Mouse (Mus musculus) hindbrain, embryonic 15.5 days (tissue): ENCODE data around the gene Vmn1r55. TPM values are rescaled to one million over a fixed set of nuclear protein-coding genes. Genes with fewer than 3 reads are reported as not detected.

Source experiments
- ATAC-seq: fragments of 200-750 bp; cut with Nextera tagmentation; 2 replicates; pipeline ENCODE4 v1.8.0; 2017; ENCODE audit warnings: low read depth, moderate number of reproducible peaks, moderate TSS enrichment; ENCODE audit not compliant: low FRiP score
- H3K27ac ChIP-seq: fragments of 300-500 bp; sonication (generic); replicated peaks from 2 replicates; pipeline ENCODE4 v1.5.1; 2015; ENCODE audit warnings: mild to moderate bottlenecking, inconsistent platforms
- H3K27me3 ChIP-seq: fragments of 300-500 bp; sonication (generic); 2 replicates; pipeline ENCODE4 v1.6.1; 2015; ENCODE audit warnings: control low read depth, inconsistent platforms
- H3K36me3 ChIP-seq: fragments of 300-500 bp; sonication (generic); 2 replicates; pipeline ENCODE4 v1.6.1; 2015; ENCODE audit warnings: control low read depth, inconsistent platforms
- H3K4me1 ChIP-seq: fragments of 300-500 bp; sonication (generic); replicated peaks from 2 replicates; pipeline ENCODE4 v1.6.1; 2015; ENCODE audit warnings: control low read depth, inconsistent platforms
- H3K4me2 ChIP-seq: fragments of 300-500 bp; sonication (generic); 2 replicates; pipeline ENCODE4 v1.6.1; 2015; ENCODE audit warnings: moderate library complexity, mild to moderate bottlenecking, inconsistent platforms
- H3K4me3 ChIP-seq: fragments of 300-500 bp; sonication (generic); 2 replicates; pipeline ENCODE4 v1.5.1; 2015; ENCODE audit warnings: mild to moderate bottlenecking, inconsistent platforms
- H3K9ac ChIP-seq: fragments of 300-500 bp; sonication (generic); 2 replicates; pipeline ENCODE4 v1.6.1; 2015; ENCODE audit warnings: inconsistent platforms
- H3K9me3 ChIP-seq: fragments of 300-500 bp; sonication (generic); 2 replicates; pipeline ENCODE4 v1.6.1; 2016; ENCODE audit warnings: control low read depth, inconsistent platforms
- WGBS: fragments of 180-500 bp; shearing (Covaris S2); methylation state at CpG from one replicate; pipeline ENCODE4 v1.1.7; 2015; 5-methylcytosine and 5-hydroxymethylcytosine counted together
- polyA plus RNA-seq: library from polyadenylated mRNA; unstranded; fragments of >200 nt; fragmentation: Nextera tagmentation; extraction: Ambion mirVana; gene quantifications from 2 replicates; pipeline ENCODE4 v1.2.1, GENCODE M21; 2015

Gene Vmn1r55
- polyA plus RNA-seq, 1 experiment from 2014 or later, result not detected

GRCm38 (mm10) chr7:5092831-5093510 lies 56.5 kb downstream of the Vmn1r55 start:
- Histone ChIP-seq H3K27ac (no peak overlapping the region), H3K36me3 (peaks cover 56% of the 10 kb centered on the region), H3K9ac (no peak overlapping the region), H3K27me3 (no peaks in the 10 kb centered on the region), H3K4me2 (no peak overlapping the region), H3K4me3 (no peak overlapping the region), H3K4me1 (no peaks in the 10 kb centered on the region), H3K9me3 (no peaks in the 10 kb centered on the region)
- 86% methylated on average over 21 of the region's 21 CpGs for WGBS
- ATAC-seq, result no peak

GRCm38 (mm10) chr7:5092381-5092780 lies 57.1 kb downstream of the Vmn1r55 start:
- H3K9me3 ChIP-seq, result no peaks in the 10 kb centered on the region
- no peak for ATAC-seq
- no peak overlapping the region for H3K9ac ChIP-seq
- no peak overlapping the region for H3K27ac ChIP-seq
- H3K4me2 ChIP-seq, result no peak overlapping the region
- WGBS, result 87% methylated on average over 6 of the region's 6 CpGs
- no peaks in the 10 kb centered on the region for H3K27me3 ChIP-seq
- H3K4me1 ChIP-seq, result no peaks in the 10 kb centered on the region; the same call in 1 of the 2 replicates
- H3K36me3 ChIP-seq, result peaks cover 50% of the 10 kb centered on the region
- H3K4me3 ChIP-seq, result no peak overlapping the region

GRCm38 (mm10) chr7:5091008-5091728 lies 58.3 kb downstream of the Vmn1r55 start:
- no peak overlapping the region for H3K4me3 ChIP-seq
- H3K4me1 ChIP-seq, result no peaks in the 10 kb centered on the region; the same call in 1 of the 2 replicates
- no peaks in the 10 kb centered on the region for H3K27me3 ChIP-seq
- peaks cover 42% of the 10 kb centered on the region for H3K36me3 ChIP-seq
- 88% methylated on average over 15 of the region's 15 CpGs for WGBS
- ATAC-seq, result no peak
- no peak overlapping the region for H3K9ac ChIP-seq
- no peak overlapping the region for H3K27ac ChIP-seq
- no peaks in the 10 kb centered on the region for H3K9me3 ChIP-seq
- H3K4me2 ChIP-seq, result no peak overlapping the region

- no peak overlapping the region for H3K9ac ChIP-seq
- peaks cover 3% of the 10 kb centered on the region; the same call in 1 of the 2 replicates for H3K4me1 ChIP-seq
- peaks cover 30% of the 10 kb centered on the region for H3K36me3 ChIP-seq
- no peak overlapping the region for H3K27ac ChIP-seq
- no peaks in the 10 kb centered on the region for H3K9me3 ChIP-seq
- H3K27me3 ChIP-seq, result no peaks in the 10 kb centered on the region
- 95% methylated on average over 15 of the region's 15 CpGs for whole genome bisulfite sequencing
- ATAC-seq, result no peak
- no peak overlapping the region for H3K4me2 ChIP-seq
- H3K4me3 ChIP-seq, result no peak overlapping the region
Measured at GRCm38 (mm10) chr7:5089853-5090252, 59.6 kb downstream of the Vmn1r55 start.

GRCm38 (mm10) chr7:5087886-5088285 lies 61.6 kb downstream of the Vmn1r55 start:
- H3K9me3 ChIP-seq, result no peaks in the 10 kb centered on the region
- peaks cover 18% of the 10 kb centered on the region for H3K36me3 ChIP-seq
- H3K27me3 ChIP-seq, result no peaks in the 10 kb centered on the region
- WGBS, result 88% methylated on average over 4 of the region's 4 CpGs
- no peak overlapping the region for H3K9ac ChIP-seq
- H3K27ac ChIP-seq, result no peak overlapping the region
- no peak overlapping the region for H3K4me2 ChIP-seq
- peaks cover 14% of the 10 kb centered on the region for H3K4me1 ChIP-seq
- no peak overlapping the region for H3K4me3 ChIP-seq
- no peak for ATAC-seq

- WGBS, result 78% methylated on average over 5 of the region's 5 CpGs
- H3K4me1 ChIP-seq, result peaks cover 21% of the 10 kb centered on the region
- no peaks in the 10 kb centered on the region for H3K9me3 ChIP-seq
- H3K4me3 ChIP-seq, result no peak overlapping the region
- H3K36me3 ChIP-seq, result peaks cover 15% of the 10 kb centered on the region
- ATAC-seq, result no peak
- no peaks in the 10 kb centered on the region for H3K27me3 ChIP-seq
- no peak overlapping the region for H3K4me2 ChIP-seq
- H3K27ac ChIP-seq, result no peak overlapping the region
- no peak overlapping the region for H3K9ac ChIP-seq
Measured at GRCm38 (mm10) chr7:5086921-5087440, 62.5 kb downstream of the Vmn1r55 start.

- Histone ChIP-seq H3K4me2 (no peak overlapping the region), H3K27me3 (no peaks in the 10 kb centered on the region), H3K9me3 (no peaks in the 10 kb centered on the region), H3K27ac (no peak overlapping the region), H3K4me3 (no peak overlapping the region), H3K4me1 (peaks cover 36% of the 10 kb centered on the region), H3K9ac (no peak overlapping the region), H3K36me3 (peaks cover 11% of the 10 kb centered on the region)
- ATAC-seq, result no peak
- 95% methylated on average over 1 of the region's 1 CpGs for WGBS
Measured at GRCm38 (mm10) chr7:5085512-5085911, 64.0 kb downstream of the Vmn1r55 start.

GRCm38 (mm10) chr7:5083325-5084105 lies 66.0 kb downstream of the Vmn1r55 start:
- 94% methylated on average over 18 of the region's 18 CpGs for WGBS

GRCm38 (mm10) chr7:5081939-5082338 lies 67.5 kb downstream of the Vmn1r55 start:
- H3K4me2 ChIP-seq, result peak overlapping the region; percentile 86
- no peaks in the 10 kb centered on the region for H3K27me3 ChIP-seq
- H3K36me3 ChIP-seq, result peaks cover 23% of the 10 kb centered on the region
- H3K4me3 ChIP-seq, result no peak overlapping the region
- WGBS, result 96% methylated on average over 2 of the region's 2 CpGs
- H3K9ac ChIP-seq, result no peak overlapping the region
- no peaks in the 10 kb centered on the region for H3K9me3 ChIP-seq
- H3K27ac ChIP-seq, result no peak overlapping the region
- H3K4me1 ChIP-seq, result peaks cover 36% of the 10 kb centered on the region
- no peak for ATAC-seq

More at GRCm38 (mm10) chr7:5083325-5084105, 66.0 kb downstream of the Vmn1r55 start:
- H3K4me1 ChIP-seq, result peaks cover 36% of the 10 kb centered on the region
- H3K4me2 ChIP-seq, result no peak overlapping the region
- no peak overlapping the region for H3K9ac ChIP-seq
- no peak overlapping the region for H3K27ac ChIP-seq
- no peaks in the 10 kb centered on the region for H3K9me3 ChIP-seq
- peaks cover 11% of the 10 kb centered on the region for H3K36me3 ChIP-seq
- no peak for ATAC-seq
- no peak overlapping the region for H3K4me3 ChIP-seq
- H3K27me3 ChIP-seq, result no peaks in the 10 kb centered on the region

- H3K36me3 ChIP-seq, result peaks cover 30% of the 10 kb centered on the region
- H3K4me3 ChIP-seq, result peak overlapping the region; percentile 100
- no peak for ATAC-seq
- H3K4me1 ChIP-seq, result peaks cover 36% of the 10 kb centered on the region
- no peaks in the 10 kb centered on the region for H3K27me3 ChIP-seq
- H3K9ac ChIP-seq, result peak overlapping the region; percentile 100
- peak overlapping the region; percentile 86 for H3K4me2 ChIP-seq
- WGBS, result 78% methylated on average over 6 of the region's 6 CpGs
- no peak overlapping the region for H3K27ac ChIP-seq
- no peaks in the 10 kb centered on the region for H3K9me3 ChIP-seq
Measured at GRCm38 (mm10) chr7:5081241-5081640, 68.2 kb downstream of the Vmn1r55 start.

- H3K27ac ChIP-seq, result peak overlapping the region; percentile 93
- 15% methylated on average over 6 of the region's 6 CpGs for WGBS
- H3K27me3 ChIP-seq, result no peaks in the 10 kb centered on the region
- H3K4me2 ChIP-seq, result peak overlapping the region; percentile 86
- H3K4me1 ChIP-seq, result peaks cover 36% of the 10 kb centered on the region
- no peak for ATAC-seq
- H3K9ac ChIP-seq, result peak overlapping the region; percentile 100
- peaks cover 33% of the 10 kb centered on the region for H3K36me3 ChIP-seq
- H3K9me3 ChIP-seq, result no peaks in the 10 kb centered on the region
- peak overlapping the region; percentile 100 for H3K4me3 ChIP-seq
Measured at GRCm38 (mm10) chr7:5080815-5081214, 68.7 kb downstream of the Vmn1r55 start.
